Mouse (Mus musculus) 3T3-L1 (cell line): ENCODE data around the gene Gosr2.

Experiments used
- DNase-seq: peaks from one replicate; pipeline ENCODE4 v3.0.0-alpha.2; 2015; ENCODE audit warnings: low read depth, low spot score

The Gosr2 gene

DNA sequence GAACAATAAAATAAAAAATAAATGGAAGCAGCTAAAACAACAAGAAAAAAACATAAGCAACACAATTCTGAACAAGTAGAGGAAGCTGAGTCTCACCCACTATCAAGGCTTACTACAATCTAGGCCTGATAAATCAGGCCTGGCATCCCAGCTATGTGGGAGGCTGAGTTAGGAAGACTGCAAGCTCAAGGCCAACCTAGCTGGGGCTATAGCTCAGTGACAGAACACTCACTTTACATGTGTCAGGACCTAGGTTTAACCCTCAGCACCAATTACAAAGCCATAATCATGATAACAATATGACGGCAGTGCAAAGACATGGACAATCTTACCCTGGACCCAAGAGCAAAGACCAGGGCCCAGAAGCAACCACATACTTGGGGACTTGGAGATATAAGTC, 6.7 kb downstream of the Gosr2 start:
- DNase-seq: no peak

DNA sequence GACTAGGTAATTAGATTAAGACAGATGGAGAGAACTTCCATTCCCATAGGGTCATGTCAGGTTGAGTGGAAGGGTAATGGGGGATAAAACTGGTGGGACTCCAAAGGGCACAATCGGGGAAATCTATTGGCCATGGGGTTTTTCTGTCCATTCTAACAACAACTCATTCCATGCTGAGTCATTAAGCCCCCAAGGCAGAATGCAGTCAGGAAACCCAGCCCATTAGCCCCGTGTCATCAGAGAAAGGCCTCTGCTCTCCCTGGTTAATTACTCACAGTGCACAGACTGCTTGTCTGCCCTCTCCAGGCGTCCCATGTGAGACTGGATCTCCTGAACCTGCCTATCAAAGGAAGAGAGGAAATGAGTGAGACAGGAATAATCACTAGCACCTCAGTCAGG, 8.7 kb downstream of the Gosr2 start:
- peak; percentile 74 for DNase-seq

DNA sequence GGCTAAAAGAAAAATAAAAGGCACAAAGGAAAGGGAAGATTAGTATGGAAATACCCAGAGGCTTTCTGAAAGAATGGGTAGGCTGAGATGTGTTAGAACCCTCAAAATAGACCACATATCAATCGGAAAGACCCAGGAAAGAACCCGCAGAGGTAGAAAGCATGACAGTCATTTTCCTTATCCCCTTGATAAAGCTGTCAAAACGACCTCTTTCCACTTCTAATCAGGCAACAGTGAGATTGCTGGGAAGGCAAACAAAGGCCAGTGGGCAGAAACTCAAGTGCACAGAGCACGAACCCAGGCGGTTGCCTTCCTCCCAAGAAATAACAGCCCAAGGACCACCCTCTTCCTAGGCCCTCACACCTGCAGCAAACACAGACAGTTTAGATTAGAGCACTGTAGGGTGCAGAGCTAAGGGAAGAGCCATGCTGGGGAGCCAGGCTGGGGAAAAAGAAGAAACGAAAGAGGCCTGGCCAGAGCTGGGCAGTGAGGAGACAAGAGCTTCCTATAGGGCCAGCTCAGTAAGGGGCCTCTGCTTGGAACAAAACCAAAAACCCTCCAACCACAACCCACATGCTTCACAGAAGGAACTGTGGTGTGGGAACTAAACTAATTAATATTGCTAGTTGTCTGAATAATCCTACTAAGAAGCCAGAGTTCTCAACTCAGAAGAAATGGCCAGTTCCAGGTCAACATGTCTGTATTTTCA, 9.3 kb downstream of the Gosr2 start:
- DNase-seq: no peak

DNA sequence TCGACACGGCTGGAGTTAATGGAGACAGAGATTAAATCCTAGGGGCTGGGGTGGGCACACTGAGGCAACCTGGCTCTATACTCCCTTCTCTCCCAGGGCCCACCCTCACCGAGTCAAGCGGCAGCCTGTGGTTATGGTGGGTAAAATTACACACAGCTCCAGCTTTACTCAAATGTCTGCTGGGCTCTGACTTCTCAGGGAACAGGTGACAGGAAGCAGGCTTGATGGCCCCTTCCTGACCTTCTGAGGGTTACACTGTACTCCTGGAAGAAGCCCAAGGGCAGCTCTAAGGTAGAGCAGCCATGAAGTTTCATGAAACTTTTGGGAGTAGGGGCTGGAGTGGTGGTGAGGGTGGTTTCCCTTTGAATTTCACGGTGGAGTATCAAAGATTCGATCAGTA, 11.0 kb downstream of the Gosr2 start:
- no peak for DNase-seq

DNA sequence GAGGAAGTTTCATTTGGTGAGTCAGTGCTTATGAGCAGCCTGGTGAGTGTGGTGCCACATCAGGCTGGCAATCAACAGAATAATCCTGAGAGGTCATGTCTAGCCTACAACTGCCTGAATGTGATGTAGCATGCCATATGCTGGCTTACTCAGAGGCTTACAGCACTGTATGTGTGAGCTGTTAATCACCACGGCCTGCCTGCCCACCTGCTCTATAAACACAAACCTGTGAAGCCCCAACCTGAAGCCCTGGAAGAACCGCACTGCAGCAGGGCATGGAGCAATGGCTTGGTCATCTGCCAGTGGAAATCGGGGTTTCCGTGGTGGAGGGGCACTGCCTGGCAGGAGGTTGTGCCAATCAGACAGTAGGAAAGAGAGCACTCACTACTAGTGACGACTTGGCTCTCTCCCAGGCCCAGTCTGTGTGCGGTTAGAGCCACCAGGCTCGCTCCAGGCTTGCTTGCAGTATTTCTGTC, 12.4 kb downstream of the Gosr2 start:
- DNase-seq: peak; percentile 60

DNA sequence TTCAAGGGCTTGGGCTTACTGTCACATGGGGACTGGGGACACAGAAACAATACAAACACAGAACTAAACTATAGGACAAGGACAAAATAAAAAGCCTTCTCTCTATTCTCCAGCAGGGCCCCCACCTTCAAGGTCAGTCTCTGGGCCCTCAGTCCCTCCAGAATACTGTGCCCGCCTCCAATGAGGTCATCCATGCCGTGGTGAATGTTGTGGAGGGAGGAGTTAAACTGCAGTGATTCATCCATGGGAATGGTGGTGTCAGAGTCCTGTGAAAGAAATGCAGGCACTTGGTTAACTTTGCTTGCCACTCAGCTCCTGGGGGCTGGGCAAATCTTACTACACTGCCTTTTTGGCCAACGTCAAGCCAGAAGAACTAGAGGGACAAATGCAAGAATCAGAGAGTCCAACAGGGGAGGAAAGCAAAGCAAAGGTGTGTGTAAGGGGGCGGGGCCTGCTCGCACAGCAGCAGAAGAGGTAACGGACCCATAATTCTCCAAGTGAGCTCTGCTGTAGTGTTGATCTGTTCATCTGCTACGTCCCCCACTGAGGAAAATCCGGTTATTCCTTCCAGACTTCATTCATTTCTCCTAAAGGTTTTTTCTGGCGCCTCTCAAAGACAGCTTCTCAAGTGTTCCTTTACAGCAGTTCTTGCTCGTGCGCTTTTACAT, 13.9 kb downstream of the Gosr2 start:
- peak; percentile 88 for DNase-seq

DNA sequence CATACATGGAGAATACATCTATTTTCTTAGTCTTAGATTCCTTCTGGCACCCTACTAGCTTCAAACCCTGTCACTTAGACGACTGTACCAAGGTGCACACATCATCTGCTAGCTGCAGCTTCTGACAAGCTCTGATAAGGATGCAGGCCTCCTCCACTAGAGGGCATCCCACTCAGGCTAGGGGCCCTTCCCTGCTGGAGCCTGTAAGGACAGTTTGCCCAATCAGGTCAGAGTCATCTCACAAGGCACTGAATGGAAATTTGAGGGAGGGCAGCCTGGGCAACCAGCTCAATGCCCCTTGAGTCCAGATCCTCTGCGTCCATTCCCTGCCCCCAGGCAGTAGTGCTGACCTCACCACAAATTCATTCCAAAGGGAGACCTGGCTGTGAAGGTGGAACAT, 20.7 kb downstream of the Gosr2 start:
- peak; percentile 69 for DNase-seq

DNA sequence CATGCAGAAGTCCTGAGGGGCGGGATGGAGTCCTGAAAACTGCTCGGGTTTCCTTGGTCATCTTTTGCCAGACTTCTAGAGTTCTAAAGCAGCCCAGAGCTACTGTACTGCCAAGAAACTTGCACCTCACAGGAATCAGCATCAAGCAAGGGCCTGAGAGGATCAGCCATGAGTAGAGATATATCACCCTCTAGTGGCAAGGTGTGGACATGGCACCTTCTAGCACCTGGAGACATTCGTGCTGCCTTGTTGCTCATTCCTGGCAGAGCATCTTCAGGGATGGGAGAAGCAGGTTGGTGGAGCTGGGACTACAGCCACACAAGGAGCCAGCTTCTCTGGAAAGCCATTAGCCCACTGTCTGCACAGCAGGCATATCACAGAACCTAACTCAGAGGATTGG, 22.1 kb downstream of the Gosr2 start:
- peak; percentile 76 for DNase-seq

DNA sequence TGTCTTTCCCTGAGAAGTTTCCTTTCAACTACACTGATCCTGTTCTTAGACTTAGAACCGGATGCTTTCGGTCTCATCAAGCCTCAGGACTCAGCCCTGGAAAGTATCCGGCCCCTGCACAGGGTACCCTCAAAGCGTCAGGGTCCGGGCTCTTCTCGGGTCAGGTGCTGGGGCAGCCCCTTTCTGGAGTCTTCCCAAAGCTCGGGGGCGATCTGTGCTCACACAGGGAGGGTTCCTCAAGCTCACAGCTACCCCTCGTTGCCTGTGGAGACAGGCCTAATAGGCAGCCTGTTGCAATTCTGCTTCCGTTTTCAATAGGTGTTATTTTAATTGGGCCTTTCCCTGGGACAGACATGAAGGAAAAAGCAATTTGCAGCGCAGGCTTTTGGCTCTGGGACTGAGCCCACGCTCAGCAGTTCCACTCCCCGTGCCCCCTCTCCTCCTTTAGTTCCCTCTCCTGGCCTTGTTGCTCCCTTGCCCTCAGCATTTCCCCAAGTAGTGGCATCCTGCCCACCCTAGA, 30.7 kb downstream of the Gosr2 start:
- DNase-seq: no peak

DNA sequence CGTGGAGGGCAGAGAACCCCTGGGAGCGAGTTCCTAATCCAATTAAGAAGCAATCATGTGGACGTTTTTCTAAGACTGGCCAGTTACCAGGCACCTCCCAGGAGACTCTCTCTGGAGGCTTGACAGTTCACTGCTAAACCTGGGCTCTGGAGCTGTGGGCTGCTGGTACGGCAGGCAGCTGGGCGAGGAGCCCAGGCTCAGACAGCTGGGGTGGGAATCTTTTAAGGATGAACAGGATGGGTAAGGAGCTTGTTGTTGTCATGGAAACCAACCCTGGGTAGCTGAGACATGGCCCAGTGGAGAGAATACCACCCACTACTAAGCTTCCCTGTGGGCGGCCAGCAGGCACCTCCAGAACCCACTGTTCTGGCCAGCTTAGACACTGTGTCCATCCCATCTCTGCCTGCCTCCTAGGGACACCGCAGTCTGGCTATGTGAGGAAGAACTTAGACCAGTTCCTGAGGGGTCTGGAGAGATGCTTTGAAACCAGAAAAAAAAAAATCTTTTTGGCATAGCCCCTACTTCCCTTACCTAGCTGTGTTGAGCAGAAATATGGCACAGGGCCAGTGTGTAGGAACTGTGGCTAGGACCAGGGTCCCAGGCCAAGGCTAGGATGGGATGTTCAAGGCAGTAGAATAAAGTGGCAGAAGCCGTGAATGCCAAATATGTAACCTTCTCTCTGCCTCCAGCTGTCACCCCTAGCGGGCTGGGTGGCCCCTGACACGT, 31.4 kb downstream of the Gosr2 start:
- peak; percentile 57 for DNase-seq

DNA sequence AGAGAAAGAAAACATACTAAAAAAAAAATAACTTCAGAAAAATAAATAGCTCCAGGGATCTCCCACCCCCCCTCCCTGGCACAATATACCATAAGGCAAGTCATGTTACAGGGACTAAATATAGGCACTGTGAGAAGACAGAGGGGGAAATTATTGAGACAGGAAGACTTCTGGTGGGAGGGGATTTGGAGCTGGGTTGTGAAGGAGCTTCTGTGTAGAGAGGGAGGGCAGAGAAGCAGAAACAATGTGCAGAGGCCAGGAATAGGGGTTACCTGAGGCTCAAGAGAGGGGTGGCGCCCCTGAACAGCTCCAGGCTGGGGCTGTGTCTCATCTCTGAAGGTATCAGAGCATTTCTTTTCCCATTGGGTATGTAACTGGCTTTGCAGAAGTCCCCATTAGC, 32.0 kb downstream of the Gosr2 start:
- DNase-seq: no peak

DNA sequence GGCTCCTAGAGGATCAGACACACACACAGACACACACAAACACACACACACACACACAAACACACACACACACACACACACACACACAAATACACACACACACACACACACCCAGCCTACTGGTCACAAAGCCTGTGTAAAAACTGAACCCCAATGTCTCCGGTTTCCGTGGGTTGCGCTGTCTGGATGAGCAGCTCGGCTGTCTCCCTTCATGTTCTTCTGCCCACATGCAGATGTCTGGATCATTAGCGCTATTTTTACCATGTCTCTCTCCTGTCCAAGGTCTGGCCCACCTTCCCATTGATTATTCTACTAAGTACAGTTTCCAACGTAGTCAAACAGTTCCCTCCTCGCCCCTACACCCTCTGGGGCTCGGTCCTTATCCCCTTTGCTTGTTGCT, 34.6 kb downstream of the Gosr2 start:
- DNase-seq: no peak

DNA sequence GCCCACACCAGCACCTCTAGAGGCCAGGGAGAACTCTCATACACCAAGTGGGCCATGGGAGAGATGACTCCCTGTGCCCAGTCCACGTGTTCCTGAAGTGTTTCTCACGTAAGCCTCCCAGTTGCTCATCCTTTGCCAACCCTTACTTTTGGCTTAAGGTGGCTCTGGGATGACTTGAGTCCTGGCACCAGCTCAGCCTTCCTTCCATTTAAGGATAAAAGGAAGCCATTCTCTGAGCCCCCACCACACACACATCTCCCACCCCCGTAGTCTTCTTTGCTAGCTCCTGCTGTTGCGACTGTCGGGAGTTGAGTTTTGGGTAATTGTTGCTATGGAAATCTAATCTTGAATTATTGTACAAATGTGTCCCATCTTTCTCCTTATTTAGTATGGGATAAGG, 35.2 kb downstream of the Gosr2 start:
- no peak for DNase-seq

DNA sequence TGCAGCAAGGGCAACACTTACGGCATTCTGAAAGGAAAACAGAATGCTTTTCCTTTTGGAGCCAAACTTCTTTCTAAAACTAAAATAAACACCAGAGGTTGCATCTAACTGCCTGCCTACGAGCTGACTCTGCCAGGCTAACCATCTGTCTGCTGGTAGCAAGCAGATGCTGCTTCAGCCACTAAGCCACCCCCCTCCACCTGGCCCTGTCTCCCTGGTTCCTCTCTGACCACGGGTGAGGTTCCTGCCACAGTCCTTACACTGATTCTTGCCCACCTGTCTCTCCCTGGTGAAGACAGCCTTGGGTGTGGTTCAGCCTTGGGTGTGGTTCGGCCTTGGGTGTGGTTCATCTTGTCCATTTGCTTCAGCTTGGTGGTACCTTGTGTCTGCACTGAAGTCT, 35.8 kb downstream of the Gosr2 start:
- no peak for DNase-seq

DNA sequence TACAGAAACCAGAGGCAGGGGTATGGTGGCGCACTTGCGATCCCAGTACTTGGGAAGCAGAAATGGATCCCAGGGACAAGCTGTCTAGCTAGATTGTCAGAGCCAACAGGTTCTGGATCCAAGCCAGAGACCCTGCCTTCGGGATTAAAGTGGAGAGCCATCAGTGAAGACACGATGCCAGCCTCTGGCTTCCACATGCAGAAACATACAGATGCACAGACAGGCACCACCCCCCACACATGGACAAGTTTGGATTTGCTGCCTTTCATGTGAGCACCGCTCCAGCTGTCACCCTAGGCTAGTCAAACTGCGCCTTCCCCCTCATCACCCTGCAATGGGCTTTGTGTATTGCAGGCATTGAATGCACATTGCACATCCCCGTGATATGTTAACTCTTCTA, 39.5 kb downstream of the Gosr2 start:
- no peak for DNase-seq

DNA sequence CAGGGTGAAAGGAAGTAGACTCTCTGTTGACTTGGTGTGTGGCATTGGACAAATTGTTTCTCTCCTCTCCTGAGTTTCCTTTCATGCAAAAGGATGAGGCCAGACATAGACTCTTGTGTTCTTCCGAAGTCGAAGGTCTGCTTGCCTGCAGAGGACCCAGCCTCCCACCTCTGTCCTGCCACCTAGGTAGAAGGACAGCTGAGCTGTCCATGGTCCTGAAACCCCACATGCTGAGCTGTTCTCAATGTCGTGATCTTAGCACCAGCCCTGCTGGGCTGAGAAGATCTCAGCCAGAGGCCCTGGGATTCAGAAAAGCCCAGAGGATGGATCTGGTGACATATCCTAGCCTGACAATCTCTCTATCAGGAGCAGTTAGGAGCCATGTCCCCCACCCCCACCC, 41.2 kb downstream of the Gosr2 start:
- DNase-seq: no peak

DNA sequence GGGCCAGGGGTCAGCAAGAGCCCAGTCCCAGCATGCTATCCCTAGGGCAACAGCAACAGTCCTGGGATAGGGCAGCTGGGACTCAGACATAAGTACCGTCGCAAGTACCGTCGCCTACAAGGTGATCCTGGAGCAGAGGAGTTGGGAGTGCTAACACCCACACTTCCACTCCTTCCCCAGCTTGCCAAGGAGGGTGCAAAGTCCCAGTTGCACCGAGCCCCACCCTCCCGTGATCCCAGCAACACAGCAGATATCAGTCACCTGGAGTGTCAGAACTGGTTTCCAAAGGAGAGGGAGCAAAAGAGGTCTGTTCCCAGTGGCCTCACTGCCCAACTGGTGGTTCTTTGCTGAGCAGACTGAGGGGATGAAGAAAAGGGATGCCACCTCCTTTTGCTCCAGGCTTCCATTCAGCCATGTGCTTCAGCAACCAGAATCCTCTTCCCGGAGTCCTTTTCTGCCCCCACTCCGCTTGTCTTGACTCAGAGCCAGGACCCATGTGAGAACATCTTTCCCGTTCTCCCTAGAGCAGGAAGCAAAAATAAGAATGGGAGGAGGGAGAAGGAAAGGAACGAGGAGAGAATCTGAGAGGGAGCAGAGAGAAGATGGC, 44.2 kb downstream of the Gosr2 start:
- DNase-seq: no peak

DNA sequence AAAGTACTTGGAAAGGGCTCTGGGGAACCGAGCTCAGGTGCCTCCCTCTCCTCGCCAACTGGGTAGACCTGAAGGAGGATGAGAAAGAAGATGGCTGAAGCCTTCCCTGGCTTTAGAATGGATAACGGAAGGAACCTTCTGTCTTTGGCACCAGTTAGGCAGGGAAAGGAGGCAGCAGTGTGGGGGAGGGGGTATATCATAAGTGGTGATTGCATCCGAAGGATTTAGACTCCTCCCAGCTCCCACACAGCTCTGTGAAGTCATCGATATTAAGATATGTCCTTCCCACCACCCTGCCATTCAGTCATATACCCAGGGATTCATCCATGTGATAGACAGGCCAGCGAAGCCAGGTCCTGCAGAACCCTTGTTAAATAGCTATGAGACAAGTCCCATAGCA, 46.3 kb downstream of the Gosr2 start:
- no peak for DNase-seq

DNA sequence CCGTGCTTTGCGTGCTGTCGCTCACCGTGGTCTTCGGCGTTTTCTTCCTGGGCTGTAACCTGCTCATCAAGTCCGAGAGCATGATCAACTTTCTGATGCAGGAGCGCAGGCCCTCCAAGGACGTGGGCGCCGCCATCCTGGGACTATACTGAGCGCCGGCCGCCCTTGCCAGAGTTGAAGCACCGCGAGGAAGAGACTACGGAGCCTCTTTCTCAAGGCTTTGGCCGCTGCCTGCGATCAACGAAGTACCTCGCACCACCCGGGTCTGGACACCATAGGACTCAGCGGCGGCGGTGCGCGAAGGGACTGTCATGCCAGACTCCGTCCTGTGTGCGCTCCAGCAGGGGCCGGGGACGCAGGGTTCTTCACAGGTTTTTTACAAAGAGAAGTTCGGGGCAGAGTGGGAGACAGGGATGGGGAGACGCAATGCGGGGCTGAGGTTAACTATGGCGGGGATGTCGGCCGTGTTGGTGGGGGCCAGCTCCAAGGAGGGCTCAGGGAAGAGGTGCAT, 47.7 kb downstream of the Gosr2 start:
- no peak for DNase-seq

DNA sequence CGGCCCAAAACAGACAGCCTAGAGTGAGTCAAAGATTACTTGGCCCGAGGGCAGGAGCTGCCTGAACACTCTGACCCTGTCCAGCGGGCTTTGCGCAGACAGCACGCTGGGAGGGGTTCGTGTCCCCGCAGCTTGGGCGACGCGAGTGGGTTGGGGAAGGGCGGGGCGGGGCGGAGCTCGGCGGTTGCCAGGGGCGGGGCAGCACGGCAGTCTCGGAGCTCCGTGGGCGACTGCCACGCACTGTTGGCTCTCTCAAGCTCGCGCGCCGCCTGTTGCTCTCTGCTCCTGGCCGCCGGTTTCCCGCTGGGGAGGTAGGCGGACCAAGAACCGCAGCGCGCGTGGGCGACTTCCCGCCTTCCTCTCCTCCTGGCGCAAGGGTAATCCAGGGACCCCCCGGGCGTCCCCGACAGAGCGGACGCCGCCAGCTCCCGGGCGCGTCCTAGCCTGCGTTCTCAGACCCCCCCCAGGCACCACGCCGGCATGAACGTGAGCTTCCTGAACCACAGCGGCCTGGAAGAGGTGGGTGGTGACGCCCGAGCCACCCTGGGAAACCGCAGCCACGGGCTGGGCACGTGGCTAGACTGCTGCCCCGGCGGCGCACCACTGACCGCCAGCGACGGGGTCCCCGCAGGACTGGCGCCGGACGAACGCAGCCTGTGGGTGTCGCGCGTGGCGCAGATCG, 48.3 kb downstream of the Gosr2 start, which contains the start of gene Rprml:
Gene Rprml (plus strand): TSS at position 270 of the 682 bp plus-strand sequence.
- no peak for DNase-seq

DNA sequence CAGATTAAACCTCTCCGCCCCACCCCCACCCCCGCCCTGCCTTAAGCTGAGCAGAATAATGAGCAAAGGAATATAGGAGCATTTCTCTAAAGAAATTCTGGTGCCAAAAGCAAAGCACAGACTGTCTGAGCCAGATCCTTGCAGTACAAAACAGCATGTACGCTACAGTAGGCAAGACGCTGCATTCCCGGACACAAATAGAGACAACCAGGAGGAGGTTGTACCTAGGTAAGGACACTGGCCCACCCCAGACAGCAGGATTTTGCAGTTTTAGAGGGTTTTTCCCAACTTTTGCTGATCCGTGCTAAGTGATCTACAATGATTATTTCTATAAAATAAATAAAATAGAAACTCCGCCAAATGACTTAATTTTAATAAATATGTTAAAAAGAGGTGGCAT, 49.0 kb downstream of the Gosr2 start:
- DNase-seq: no peak
